Mouse (Mus musculus) brain, embryonic 14.5 days (tissue): ENCODE results near the gene Mrgprb2.

Source experiments
- CTCF ChIP-seq: fragments of 200-500 bp; IDR thresholded peaks from 2 replicates; pipeline ENCODE4 v1.5.1; 2012; ENCODE audit warnings: inconsistent platforms, mild to moderate bottlenecking, moderate library complexity, borderline replicate concordance; ENCODE audit not compliant: insufficient read depth, insufficient read length; ENCODE audit errors: extremely low read depth
- POLR2A ChIP-seq: fragments of 200-500 bp; IDR thresholded peaks from 2 replicates; pipeline ENCODE4 v1.6.1; 2012; ENCODE audit warnings: mild to moderate bottlenecking, inconsistent platforms, borderline replicate concordance; ENCODE audit not compliant: poor library complexity, insufficient read depth, insufficient read length, severe bottlenecking; ENCODE audit errors: extremely low read depth

GRCm38 (mm10) chr7:48557986-48558385 is at the start of gene Mrgprb2:
- TF ChIP-seq POLR2A (no peak), CTCF (no peak)
